Mouse (Mus musculus) cortical plate, adult 2 months (tissue): Measurements from ENCODE around the gene Prss22. TPM values are rescaled to one million over a fixed set of nuclear protein-coding genes. Genes with fewer than 3 reads are reported as not detected.

ENCODE experiments used
- H3K27ac ChIP-seq: fragments of 200-500 bp; 2 replicates; pipeline ENCODE4 v1.5.1; 2012; ENCODE audit warnings: low read length, control low read depth, inconsistent platforms; ENCODE audit not compliant: insufficient read depth
- H3K4me1 ChIP-seq: fragments of 200-500 bp; 2 replicates; pipeline ENCODE4 v1.6.1; 2011; ENCODE audit warnings: low read length; ENCODE audit not compliant: control insufficient read depth, insufficient read depth
- H3K4me3 ChIP-seq: fragments of 200-500 bp; 2 replicates; pipeline ENCODE4 v1.5.1; 2011; ENCODE audit warnings: mild to moderate bottlenecking, low read length, control low read depth; ENCODE audit not compliant: insufficient read depth
- CTCF ChIP-seq: fragments of 200-500 bp; IDR thresholded peaks from 2 replicates; pipeline ENCODE4 v1.5.1; 2011; ENCODE audit warnings: mild to moderate bottlenecking, control low read depth, low read length; ENCODE audit not compliant: insufficient read depth; ENCODE audit errors: extremely low read depth
- POLR2A ChIP-seq: fragments of 200-500 bp; IDR thresholded peaks from 2 replicates; pipeline ENCODE4 v1.6.1; 2011; ENCODE audit warnings: mild to moderate bottlenecking, low read length, control low read depth; ENCODE audit not compliant: insufficient read depth; ENCODE audit errors: extremely low read depth
- polyA plus RNA-seq: library from polyadenylated mRNA; depleted of rRNA; stranded (reverse); fragments of >200 nt; gene quantifications from 2 replicates; pipeline ENCODE4 v1.2.3, GENCODE M21; 2012

Gene Prss22
- polyA plus RNA-seq, 1 experiment = 1.7 TPM

DNA sequence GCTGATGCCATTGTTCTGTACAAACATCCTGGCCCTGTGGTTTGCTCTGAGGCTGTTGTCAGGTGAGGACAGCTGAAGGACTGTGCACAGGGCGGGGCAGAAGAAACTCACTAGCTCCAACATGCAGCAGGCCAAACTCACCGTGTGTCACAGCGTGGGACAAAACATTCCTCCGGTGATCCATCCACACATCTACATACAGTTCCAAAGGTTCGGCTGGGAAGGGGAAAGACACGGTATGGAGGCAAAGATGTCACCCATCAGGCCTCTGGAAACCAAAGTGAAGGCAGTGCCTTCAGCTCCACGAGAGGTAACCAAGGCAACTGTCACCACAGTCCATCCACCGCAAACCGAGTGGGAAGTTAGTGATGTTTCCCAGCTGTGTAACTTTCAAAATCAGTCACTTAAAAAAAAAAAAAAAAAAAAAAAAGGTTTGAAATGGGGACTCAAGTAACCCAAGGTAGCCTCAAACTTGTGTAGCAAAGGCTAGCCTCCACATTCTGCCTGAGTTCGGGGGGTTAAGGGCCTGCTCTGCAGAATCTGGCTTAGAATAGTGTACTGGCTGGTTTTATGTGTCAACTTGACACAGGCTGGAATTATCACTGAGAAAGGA, 17.5 kb downstream of the Prss22 start, which contains the start of gene Prss30:
Prss30 (minus strand) TSS at position 270 of the 613 bp plus-strand sequence.
- H3K4me3 ChIP-seq = no peak within 1 kb of the TSS
- TF ChIP-seq CTCF (no peak), POLR2A (no peak)
- peaks cover 3% of the 10 kb centered on the region; the same call in 1 of the 2 replicates for H3K4me1 ChIP-seq

DNA sequence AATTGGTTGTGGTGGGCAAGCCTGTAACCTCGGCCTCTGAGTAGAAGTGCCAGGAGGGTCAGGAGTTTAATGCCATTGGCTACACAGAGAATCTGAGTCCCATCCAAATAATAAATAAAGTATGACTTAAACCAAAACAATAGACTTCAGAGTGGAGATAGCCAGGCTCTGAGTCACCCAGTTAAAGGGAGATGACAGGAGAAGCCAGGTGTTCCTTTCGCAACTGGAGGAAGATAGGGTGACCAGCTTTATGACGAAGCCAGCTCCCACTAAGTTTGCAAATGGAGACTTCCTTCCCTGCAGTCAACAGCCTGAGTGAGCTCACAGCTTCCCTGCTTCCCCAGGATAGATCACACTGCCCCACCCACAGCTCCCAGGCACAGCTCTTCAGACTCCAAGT, 18.4 kb downstream of the Prss22 start:
- H3K4me1 ChIP-seq = peaks cover 3% of the 10 kb centered on the region; the same call in 1 of the 2 replicates
- TF ChIP-seq CTCF (no peak), POLR2A (no peak)
- no peak overlapping the region for H3K27ac ChIP-seq
- H3K4me3 ChIP-seq = no peak overlapping the region

More for the DNA sequence above, 17.5 kb downstream of the Prss22 start, which contains the start of gene Prss30:
- H3K27ac ChIP-seq = no peak within 1 kb of the TSS

GRCm38 (mm10) chr17:23976665-23977064, 21.2 kb downstream of the Prss22 start:
- TF ChIP-seq POLR2A (no peak), CTCF (no peak)

DNA sequence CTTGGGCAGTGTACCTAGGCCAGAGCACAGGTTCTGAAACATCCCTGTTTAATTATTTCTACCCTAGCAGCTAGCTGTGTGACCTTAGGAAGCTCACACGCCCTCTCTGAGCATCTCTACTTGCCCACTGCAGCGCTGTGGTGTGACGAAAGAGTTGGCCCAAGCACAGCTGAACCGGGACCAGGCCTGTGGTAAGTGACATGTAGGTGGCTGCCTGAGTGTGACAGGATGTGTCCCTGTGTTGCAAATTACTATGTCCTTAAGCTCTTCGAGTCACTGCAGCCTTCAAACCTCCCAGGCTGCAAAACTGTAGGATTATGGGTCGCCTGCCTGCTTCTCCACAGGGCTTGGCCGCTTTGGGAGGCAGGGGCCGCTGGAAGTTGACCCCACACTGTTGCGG, 26.6 kb downstream of the Prss22 start:
- Histone ChIP-seq H3K4me3 (no peak overlapping the region), H3K4me1 (no peaks in the 10 kb centered on the region), H3K27ac (no peak overlapping the region)
- TF ChIP-seq CTCF = no peak
- no peak for TF ChIP-seq POLR2A

More at GRCm38 (mm10) chr17:23976665-23977064, 21.2 kb downstream of the Prss22 start:
- H3K4me3 ChIP-seq = no peak overlapping the region
- H3K4me1 ChIP-seq = peaks cover 3% of the 10 kb centered on the region; the same call in 1 of the 2 replicates
- no peak overlapping the region for H3K27ac ChIP-seq

GRCm38 (mm10) chr17:23969231-23969630, 28.7 kb downstream of the Prss22 start:
- Histone ChIP-seq H3K27ac (no peak overlapping the region), H3K4me3 (no peak overlapping the region), H3K4me1 (no peaks in the 10 kb centered on the region)
- TF ChIP-seq CTCF = peak; percentile 83
- no peak for TF ChIP-seq POLR2A

DNA sequence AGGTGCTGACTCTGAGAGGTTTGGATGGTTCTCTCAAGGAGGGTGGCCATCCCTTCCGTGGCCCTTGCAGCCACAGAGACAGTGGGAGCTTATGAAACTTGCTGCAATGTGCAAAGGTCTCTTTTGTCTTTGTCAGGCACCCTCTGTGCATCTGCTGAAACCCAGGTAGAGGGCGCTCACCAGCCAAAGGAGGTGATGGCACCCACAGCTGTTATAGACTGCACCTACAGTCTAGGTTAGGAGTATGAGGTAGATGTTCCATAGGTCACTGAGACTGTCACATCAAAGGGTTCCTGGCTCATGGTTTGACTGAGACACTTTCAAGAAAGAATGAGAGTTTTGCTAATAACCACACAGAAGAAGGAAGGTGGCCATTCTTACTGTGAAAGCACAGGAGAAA, 29.1 kb downstream of the Prss22 start:
- TF ChIP-seq CTCF (no peak), POLR2A (no peak)
- H3K27ac ChIP-seq = no peak overlapping the region
- no peaks in the 10 kb centered on the region for H3K4me1 ChIP-seq
- H3K4me3 ChIP-seq = no peak overlapping the region

DNA sequence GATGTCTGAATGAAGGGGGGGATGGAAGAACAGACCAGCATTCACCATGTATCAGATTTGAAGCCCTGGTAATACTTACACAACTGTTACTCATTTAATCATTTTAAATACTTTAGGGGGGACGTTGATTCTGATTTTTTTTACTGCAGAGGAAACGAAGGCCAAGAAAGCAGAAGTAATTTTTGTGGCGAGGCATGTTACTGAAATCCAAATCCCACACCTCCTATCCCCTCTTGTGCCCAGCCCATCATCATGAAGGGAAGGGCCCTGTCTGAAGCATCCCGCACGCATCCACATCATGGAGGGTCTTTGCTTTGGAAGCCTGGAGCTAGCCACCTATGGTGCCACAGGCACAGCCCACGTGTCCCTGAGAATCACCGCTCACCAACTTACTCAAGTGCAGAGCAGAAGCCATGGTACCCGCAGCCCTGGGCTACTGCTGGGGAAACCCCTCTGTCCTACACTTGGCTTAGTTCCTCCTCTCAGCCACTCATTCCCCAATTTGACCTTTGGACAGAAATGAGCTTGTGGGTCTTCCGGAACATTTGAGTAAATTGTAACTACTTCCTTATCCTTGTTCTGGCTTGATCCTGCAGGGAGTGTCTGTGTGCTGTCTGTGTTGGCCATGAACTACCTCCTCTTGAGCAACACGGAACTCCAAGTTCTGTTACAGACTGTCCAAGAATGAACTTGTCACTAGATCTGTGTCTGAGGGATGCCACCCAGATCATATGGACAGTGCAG, 31.1 kb downstream of the Prss22 start:
- H3K4me3 ChIP-seq = no peak overlapping the region
- TF ChIP-seq CTCF (no peak), POLR2A (no peak)
- no peaks in the 10 kb centered on the region for H3K4me1 ChIP-seq
- no peak overlapping the region for H3K27ac ChIP-seq

DNA sequence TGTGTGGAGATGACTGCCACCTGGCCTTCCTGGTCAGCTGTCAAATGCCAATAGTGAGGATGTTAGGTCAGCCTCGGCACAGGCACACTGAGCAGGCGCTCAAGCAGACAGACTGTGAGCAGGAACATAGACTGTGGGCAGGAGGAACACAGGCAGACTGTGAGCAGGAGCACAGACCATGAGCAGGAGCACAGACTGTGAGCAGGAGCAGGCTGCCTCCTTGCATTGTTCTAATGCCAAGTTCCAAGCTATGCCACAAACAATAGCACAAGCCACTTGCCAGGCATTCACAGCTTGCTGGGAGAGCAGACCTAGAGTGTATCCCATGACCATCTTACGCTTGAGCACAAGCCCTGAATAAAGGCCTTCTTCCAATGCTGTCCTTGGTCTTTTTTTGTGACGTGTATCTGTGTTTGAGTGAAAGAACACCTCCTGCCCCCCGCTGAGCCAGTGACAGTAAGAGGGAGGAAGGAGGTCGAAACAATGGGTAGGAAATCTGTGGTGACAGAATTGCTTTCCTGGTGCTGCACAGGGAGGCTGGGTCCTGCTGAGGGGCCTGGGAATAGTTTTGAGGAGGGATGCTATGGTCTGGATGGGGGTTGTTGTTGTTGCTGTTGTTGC, 32.0 kb downstream of the Prss22 start:
- Histone ChIP-seq H3K4me1 (no peaks in the 10 kb centered on the region), H3K4me3 (no peak overlapping the region), H3K27ac (no peak overlapping the region)
- TF ChIP-seq CTCF = no peak
- TF ChIP-seq POLR2A = no peak

GRCm38 (mm10) chr17:23961573-23962122, 36.3 kb downstream of the Prss22 start:
- no peaks in the 10 kb centered on the region for H3K4me1 ChIP-seq
- TF ChIP-seq CTCF (no peak), POLR2A (no peak)
- no peak overlapping the region for H3K27ac ChIP-seq
- H3K4me3 ChIP-seq = no peak overlapping the region
